In genomic region chr5:105109775-105110174, GRCm38 (mm10) we compare ENCODE assay signal across 8 mouse cellular contexts. TPM values are rescaled to one million over a fixed set of nuclear protein-coding genes. Genes with fewer than 3 reads are reported as not detected.
A peak's percentile ranks its signal among the peaks of the same experiment; 100 is the strongest.
DNase-seq lines count a peak whose midpoint lies in the region; ATAC-seq and TF ChIP-seq lines count a peak whose summit lies in the region.
"Not testable (repeated sequence)": the region's sequence is repeated elsewhere in the genome, so short reads cannot be mapped to it uniquely, and the experiment has no call there.

No protein-coding gene starts in this region.

- not testable (repeated sequence) for TF ChIP-seq CTCF in lung, postnatal 0 days (IDR thresholded peaks at IDR 0.05)

- ATAC-seq in granulocyte monocyte progenitor cell, adult 5-6 weeks (replicated peaks; ENCODE audit: poor library complexity, severe bottlenecking): peak; percentile 43
- peak; percentile 21; the same call in 1 of the 2 replicates for ATAC-seq in lung, postnatal 0 days

- H3K4me3 ChIP-seq in brown adipose tissue, adult 24 weeks (ENCODE audit: insufficient read depth, low read depth, low read length): peak overlapping the region; percentile 58
- H3K4me3 ChIP-seq in lung, postnatal 0 days (ENCODE audit: low read depth, low read length): not testable (repeated sequence)

- H3K9ac ChIP-seq in lung, postnatal 0 days (replicated peaks; ENCODE audit: low read depth): not testable (repeated sequence)

- not testable (repeated sequence) for H3K36me3 ChIP-seq in lung, postnatal 0 days (ENCODE audit: insufficient read depth, low read length)

- peak overlapping the region; percentile 92 for H3K27ac ChIP-seq in brown adipose tissue, adult 24 weeks (replicated peaks; ENCODE audit: low read depth, low read length)
- H3K27ac ChIP-seq in lung, postnatal 0 days (ENCODE audit: low read length): not testable (repeated sequence)

- not testable (repeated sequence) for H3K9me3 ChIP-seq in lung, postnatal 0 days (ENCODE audit: low read length)

- not testable (repeated sequence) for TF ChIP-seq EP300 in lung, postnatal 0 days (IDR thresholded peaks at IDR 0.05)

- peak; percentile 71 for DNase-seq in A20 (ENCODE audit: low read depth, low spot score)
- peak; percentile 25 to 30 for DNase-seq in heart, postnatal 36 days
- DNase-seq in kidney, postnatal 14 days: peak; percentile 3
- DNase-seq in lung, postnatal 0 days (ENCODE audit: low spot score): not testable (repeated sequence)
- DNase-seq in ovary, postnatal 10 days (ENCODE audit: low spot score): peak; percentile 1
- peak; percentile 14 for DNase-seq in testis, postnatal 14 days (ENCODE audit: low spot score)

- peak overlapping the region; percentile 27; the same call in 1 of the 2 replicates for H3K4me2 ChIP-seq in lung, postnatal 0 days (replicated peaks; ENCODE audit: low read depth, low read length)

- H3K4me1 ChIP-seq in brown adipose tissue, adult 24 weeks (ENCODE audit: control insufficient read depth, insufficient read depth, insufficient read length, low read length); lung, postnatal 0 days (ENCODE audit: insufficient read depth, low read depth, low read length): not testable (repeated sequence)

- not testable (repeated sequence) for H3K27me3 ChIP-seq in lung, postnatal 0 days (replicated peaks; ENCODE audit: insufficient read depth, low read length)

- WGBS in lung, postnatal 0 days: 35% methylated on average over 1 of the region's 1 CpGs

- intact Hi-C loops in heart, postnatal 36 days (cut with DNase I): not testable (repeated sequence)

RNA-seq across cellular contexts. Expression of gene Gbp9, which starts 29.6 kb away (rescaled TPM):
- 4.8 and 7.0 TPM in 2 replicates for polyA plus RNA-seq in brown adipose tissue, adult 24 weeks (2012; ENCODE audit: insufficient read depth, insufficient read length, missing spikeins)
- not detected in 2 replicates for total RNA-seq in granulocyte monocyte progenitor cell, adult 5-6 weeks (2014; fragmentation: Nextera tagmentation)
- 0.26 and 1.9 TPM in 2 replicates for total RNA-seq in granulocyte monocyte progenitor cell, adult 5-6 weeks (2017)
- 10 to 100 TPM in 1 of 2 experiments, 1 to 10 TPM in 1; 9.9 to 11.0 TPM for total RNA-seq in heart, postnatal 36 days (2021)
- polyA plus RNA-seq in lung, postnatal 0 days (2015; fragmentation: Nextera tagmentation; extraction: Ambion mirVana): 8.7 TPM in 2 replicates

RNA-seq across cellular contexts. Expression of gene Gbp8, which starts 29.6 kb away (rescaled TPM):
- 2.1 TPM in 1 of 2 replicates, not detected in the other for polyA plus RNA-seq in brown adipose tissue, adult 24 weeks (2012; ENCODE audit: insufficient read depth, insufficient read length, missing spikeins)
- not detected in 2 replicates for total RNA-seq in granulocyte monocyte progenitor cell, adult 5-6 weeks (2014; fragmentation: Nextera tagmentation)
- total RNA-seq in granulocyte monocyte progenitor cell, adult 5-6 weeks (2017): 0.34 TPM in 1 of 2 replicates, not detected in the other
- under 1 TPM; 0.11 to 0.19 TPM for total RNA-seq in heart, postnatal 36 days (2021)
- 0.70 and 0.78 TPM in 2 replicates for polyA plus RNA-seq in lung, postnatal 0 days (2015; fragmentation: Nextera tagmentation; extraction: Ambion mirVana)

RNA-seq across cellular contexts. Expression of gene Gbp4, which starts 29.6 kb away (rescaled TPM):
- 4.8 and 5.8 TPM in 2 replicates for polyA plus RNA-seq in brown adipose tissue, adult 24 weeks (2012; ENCODE audit: insufficient read depth, insufficient read length, missing spikeins)
- total RNA-seq in granulocyte monocyte progenitor cell, adult 5-6 weeks (2014; fragmentation: Nextera tagmentation): not detected in 2 replicates
- total RNA-seq in granulocyte monocyte progenitor cell, adult 5-6 weeks (2017): not detected in 2 replicates
- 10 to 100 TPM in 1 of 2 experiments, 1 to 10 TPM in 1; 9.0 to 10.6 TPM for total RNA-seq in heart, postnatal 36 days (2021)
- 5.1 and 5.9 TPM in 2 replicates for polyA plus RNA-seq in lung, postnatal 0 days (2015; fragmentation: Nextera tagmentation; extraction: Ambion mirVana)

Comparison
In these comparisons a context has a peak if more than half of its experiments do, and no peak if none do; other contexts are left out.
1. RNA of gene Gbp4, which starts 29.6 kb away (total RNA-seq): 9.0 to 10.6 TPM in heart, postnatal 36 days; not detected in granulocyte monocyte progenitor cell, adult 5-6 weeks; every median in the first group is over 10 times any median in the second.